In the genomic region with DNA sequence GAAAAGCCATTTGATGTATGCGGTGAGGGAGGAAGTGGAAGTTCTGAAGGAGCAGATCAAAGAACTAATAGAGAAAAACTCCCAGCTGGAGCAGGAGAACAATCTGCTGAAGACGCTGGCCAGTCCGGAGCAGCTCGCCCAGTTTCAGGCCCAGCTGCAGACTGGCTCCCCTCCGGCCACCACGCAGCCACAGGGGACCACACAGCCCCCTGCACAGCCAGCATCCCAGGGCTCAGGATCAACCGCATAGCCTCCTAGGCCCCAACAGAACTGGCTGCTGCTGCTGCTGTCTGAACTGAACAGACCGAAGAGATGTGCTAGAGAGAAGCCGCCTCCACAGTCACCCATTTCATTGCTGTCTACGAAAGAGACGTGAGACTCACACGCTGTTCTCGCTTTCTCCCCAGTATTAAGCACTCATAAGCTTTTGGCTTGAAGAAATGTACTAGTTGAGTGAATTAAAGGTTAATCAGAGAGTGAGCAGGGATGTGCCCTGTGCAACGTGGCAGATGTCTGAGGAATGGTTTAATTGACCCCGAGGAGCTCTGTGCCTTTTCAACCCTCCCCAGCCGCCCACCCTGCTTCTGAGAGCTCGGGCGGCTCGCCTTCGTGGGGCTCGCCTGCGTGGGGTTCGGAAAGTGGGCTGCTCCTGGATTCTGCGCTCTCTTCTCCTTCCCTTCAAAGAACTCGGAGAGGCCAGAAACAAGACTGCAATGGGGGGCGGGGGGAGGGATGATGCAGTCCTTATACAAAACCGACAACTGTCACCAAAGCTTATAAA, we compare ENCODE assay signal across 8 mouse cellular contexts. TPM values are rescaled to one million over a fixed set of nuclear protein-coding genes. Genes with fewer than 3 reads are reported as not detected.
DNase-seq lines count a peak whose midpoint lies in the region; ATAC-seq and TF ChIP-seq lines count a peak whose summit lies in the region.

No protein-coding gene starts in this region.

- WGBS in embryonic facial prominence, embryonic 13.5 days, result 49% methylated on average over 27 of the region's 27 CpGs
- 66% methylated on average over 27 of the region's 27 CpGs for WGBS in liver, embryonic 11.5 days
- WGBS in small intestine, adult 2 months, result 66% methylated on average over 27 of the region's 27 CpGs

- peak overlapping the region; percentile 100 for H3K27ac ChIP-seq in embryonic facial prominence, embryonic 13.5 days
- peak overlapping the region; percentile 97 for H3K27ac ChIP-seq in liver, embryonic 11.5 days (ENCODE audit: low read depth, low read length)
- H3K27ac ChIP-seq in small intestine, adult 2 months (ENCODE audit: insufficient read depth, low read depth, low read length), result peak overlapping the region; percentile 58

- no peak for ATAC-seq in embryonic facial prominence, embryonic 13.5 days (ENCODE audit: insufficient number of reproducible peaks, insufficient read depth, low FRiP score, low TSS enrichment, low read depth)
- no peak for ATAC-seq in liver, embryonic 11.5 days (replicated peaks; ENCODE audit: low FRiP score)
- no peak for ATAC-seq in monocyte, adult 5-6 weeks (replicated peaks; ENCODE audit: insufficient number of reproducible peaks, low FRiP score, low TSS enrichment, poor library complexity, severe bottlenecking)

- H3K4me1 ChIP-seq in embryonic facial prominence, embryonic 13.5 days, result peaks cover 26% of the 10 kb centered on the region
- peaks cover 19% of the 10 kb centered on the region for H3K4me1 ChIP-seq in liver, embryonic 11.5 days (replicated peaks; ENCODE audit: control insufficient read depth, insufficient read depth, low read length)
- peaks cover 7% of the 10 kb centered on the region for H3K4me1 ChIP-seq in small intestine, adult 2 months (ENCODE audit: control insufficient read depth, insufficient read depth, insufficient read length, low read length)

- no peak for TF ChIP-seq CTCF in small intestine, adult 2 months (IDR thresholded peaks at IDR 0.05; ENCODE audit: extremely low read depth, insufficient read length, insufficient replicate concordance, low read depth, low read length)

- TF ChIP-seq POLR2A in small intestine, adult 2 months (IDR thresholded peaks at IDR 0.05; ENCODE audit: low read depth, low read length), result no peak

- DNase-seq in left cerebral cortex, adult 8-10 months (ENCODE audit: low spot score in 2 of 2), result peak; percentile 26 to 32
- no peak for DNase-seq in left cerebral cortex, adult 18-20 months (ENCODE audit: low spot score in 2 of 2)
- peak; percentile 52 for DNase-seq in adrenal gland, postnatal 14 days
- peak; percentile 51 for DNase-seq in heart, postnatal 4 days
- no peak for DNase-seq in liver, embryonic 11.5 days (ENCODE audit: low spot score)

- H3K9me3 ChIP-seq in embryonic facial prominence, embryonic 13.5 days, result no peaks in the 10 kb centered on the region
- H3K9me3 ChIP-seq in liver, embryonic 11.5 days (ENCODE audit: control insufficient read depth, low read length), result no peaks in the 10 kb centered on the region

- peak overlapping the region; percentile 75 for H3K4me3 ChIP-seq in embryonic facial prominence, embryonic 13.5 days
- peak overlapping the region; percentile 91 for H3K4me3 ChIP-seq in liver, embryonic 11.5 days (ENCODE audit: low read depth, low read length)
- peak overlapping the region; percentile 78 for H3K4me3 ChIP-seq in small intestine, adult 2 months (ENCODE audit: low read depth, low read length)

- H3K27me3 ChIP-seq in embryonic facial prominence, embryonic 13.5 days, result no peaks in the 10 kb centered on the region
- no peaks in the 10 kb centered on the region for H3K27me3 ChIP-seq in liver, embryonic 11.5 days (replicated peaks; ENCODE audit: control insufficient read depth, insufficient read depth, low read length)
- no peaks in the 10 kb centered on the region for H3K27me3 ChIP-seq in small intestine, adult 2 months (ENCODE audit: control insufficient read depth, insufficient read depth, low read length)

- peak overlapping the region; percentile 92 for H3K4me2 ChIP-seq in embryonic facial prominence, embryonic 13.5 days
- peak overlapping the region; percentile 83 for H3K4me2 ChIP-seq in liver, embryonic 11.5 days

- H3K36me3 ChIP-seq in embryonic facial prominence, embryonic 13.5 days, result peaks cover 31% of the 10 kb centered on the region
- H3K36me3 ChIP-seq in liver, embryonic 11.5 days (ENCODE audit: control insufficient read depth, insufficient read depth, low read length), result peaks cover 12% of the 10 kb centered on the region
- H3K36me3 ChIP-seq in small intestine, adult 2 months (ENCODE audit: control insufficient read depth, insufficient read depth, low read length), result peaks cover 17% of the 10 kb centered on the region

- H3K9ac ChIP-seq in embryonic facial prominence, embryonic 13.5 days, result peak overlapping the region; percentile 99
- peak overlapping the region; percentile 97 for H3K9ac ChIP-seq in liver, embryonic 11.5 days (ENCODE audit: low read depth, low read length)

RNA-seq across cellular contexts. Expression of gene Serp2, which starts 50.1 kb away (rescaled TPM):
- 100 to 1,000 TPM; 143 to 176 (median 163) TPM for total RNA-seq in left cerebral cortex, adult 8-10 months (2022)
- 100 to 1,000 TPM; 180 to 192 TPM for total RNA-seq in left cerebral cortex, adult 18-20 months (2021)
- 6.4 and 7.3 TPM in 2 replicates for total RNA-seq in adrenal gland, postnatal 14 days (2021)
- 11.0 and 14.6 TPM in 2 replicates for polyA plus RNA-seq in embryonic facial prominence, embryonic 13.5 days (2015; fragmentation: Nextera tagmentation; extraction: Ambion mirVana)
- total RNA-seq in heart, postnatal 4 days (2021), result 1 to 10 TPM; 1.6 TPM
- 4.3 and 5.3 TPM in 2 replicates for polyA plus RNA-seq in liver, embryonic 11.5 days (2014; fragmentation: Nextera tagmentation; extraction: Ambion mirVana)
- polyA plus RNA-seq in small intestine, adult 2 months (2012; rRNA removed), result 2.0 TPM in 2 replicates
- total RNA-seq in monocyte, adult 5-6 weeks (2017), result 8.2 TPM in 1 of 3 replicates, not detected in the others

Comparison
In these comparisons a context has a peak if more than half of its experiments do, and no peak if none do; other contexts are left out.
1. DNase-seq: peak in left cerebral cortex, adult 8-10 months (2 of 2), adrenal gland, postnatal 14 days (single experiment) and heart, postnatal 4 days (single experiment); none in left cerebral cortex, adult 18-20 months (0 of 2) and liver, embryonic 11.5 days (single experiment).
2. RNA of gene Serp2, which starts 50.1 kb away (total RNA-seq): 180 to 192 TPM in left cerebral cortex, adult 18-20 months and 143 to 176 TPM in left cerebral cortex, adult 8-10 months; 6.4 to 7.3 TPM in adrenal gland, postnatal 14 days, 1.6 TPM in heart, postnatal 4 days and 8.2 TPM in monocyte, adult 5-6 weeks; every median in the first group is over 10 times any median in the second.
3. Peak in every context shown above with its lines, with median percentiles within 50 percentile points of each other: H3K27ac ChIP-seq and H3K4me3 ChIP-seq.